Mouse (Mus musculus) E14TG2a.4 (cell line): ENCODE results near the gene Gm49450.
A peak's percentile ranks its signal among the peaks of the same experiment; 100 is the strongest.
"Not testable (repeated sequence)": the region's sequence is repeated elsewhere in the genome, so short reads cannot be mapped to it uniquely, and the experiment has no call there.

ENCODE experiments used
- H3K27me3 ChIP-seq: 2 replicates; pipeline ENCODE4 v1.6.1; 2014; ENCODE audit warnings: low read length, control low read depth; ENCODE audit not compliant: insufficient read depth
- H3K36me3 ChIP-seq: 2 replicates; pipeline ENCODE4 v1.6.1; 2014; ENCODE audit warnings: low read length, control low read depth; ENCODE audit not compliant: insufficient read depth
- H3K4me1 ChIP-seq: replicated peaks from 2 replicates; pipeline ENCODE4 v1.6.1; 2014; ENCODE audit warnings: low read depth, low read length, control low read depth
- H3K4me3 ChIP-seq: replicated peaks from 2 replicates; pipeline ENCODE4 v1.5.1; 2014; ENCODE audit warnings: mild to moderate bottlenecking, low read length
- H3K9me3 ChIP-seq: 2 replicates; pipeline ENCODE4 v1.6.1; 2014; ENCODE audit warnings: low read length, control low read depth
- CTCF ChIP-seq: conservative IDR thresholded peaks from 2 replicates; pipeline ENCODE4 v1.5.1; 2014; ENCODE audit warnings: low read length
- NANOG ChIP-seq: IDR thresholded peaks from 2 replicates; pipeline ENCODE4 v1.6.1; 2014; ENCODE audit warnings: borderline replicate concordance, low read length, mixed read lengths
- POU5F1 ChIP-seq: IDR thresholded peaks from 2 replicates; pipeline ENCODE4 v1.6.1; 2014; ENCODE audit warnings: low read length, borderline replicate concordance

Gm49450 gene

DNA sequence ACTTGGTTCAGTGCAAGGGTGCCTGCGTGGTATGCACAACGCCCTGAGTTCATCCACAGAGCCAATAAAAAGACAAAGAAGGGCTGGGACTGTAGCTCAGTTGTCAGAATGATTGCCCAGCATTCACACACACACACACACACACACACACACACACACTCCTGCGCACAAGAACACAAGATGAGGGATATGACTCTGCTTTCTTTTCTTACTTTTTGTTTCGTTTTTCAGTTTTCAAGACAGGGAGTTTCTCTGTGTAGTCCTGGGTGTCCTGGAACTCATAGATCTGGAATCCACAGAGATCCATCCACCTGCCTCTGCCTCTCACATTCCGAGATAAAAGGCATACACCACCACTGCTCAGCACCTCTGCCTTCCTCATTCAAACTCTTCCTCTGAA, 25.8 kb downstream of the Gm49450 start:
- peaks cover 30% of the 10 kb centered on the region for H3K4me1 ChIP-seq
- TF ChIP-seq POU5F1 (no peak), NANOG (no peak), CTCF (no peak)
- 0 out of 2 replicates have a peak, but pooled peaks cover 6% of the 10 kb centered on the region for H3K9me3 ChIP-seq
- peaks cover 18% of the 10 kb centered on the region for H3K36me3 ChIP-seq
- no peaks in the 10 kb centered on the region for H3K27me3 ChIP-seq
- H3K4me3 ChIP-seq, result no peak overlapping the region

DNA sequence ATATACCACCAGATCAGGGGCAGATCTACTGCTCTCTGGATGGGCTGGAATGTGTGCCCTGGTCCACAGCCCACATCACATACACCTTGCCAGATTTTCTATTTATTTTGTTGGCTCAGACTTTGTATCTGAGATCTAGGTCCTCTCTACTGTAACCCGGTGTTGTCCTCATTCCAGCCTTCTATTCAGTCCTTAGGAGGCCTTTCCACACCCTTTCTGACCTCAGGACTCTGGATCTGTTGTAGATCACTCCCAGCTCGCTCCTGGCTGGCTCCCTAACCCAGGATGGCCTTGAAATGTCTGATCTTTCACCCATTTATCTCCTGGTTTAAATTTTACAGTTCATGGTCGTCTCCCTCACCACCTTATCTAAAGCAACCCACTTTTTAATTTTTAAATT, 28.7 kb downstream of the Gm49450 start:
- TF ChIP-seq NANOG, result no peak
- TF ChIP-seq POU5F1, result no peak
- TF ChIP-seq CTCF, result no peak
- no peak overlapping the region for H3K4me3 ChIP-seq
- H3K27me3 ChIP-seq, result no peaks in the 10 kb centered on the region
- 0 out of 2 replicates have a peak, but pooled peaks cover 6% of the 10 kb centered on the region for H3K9me3 ChIP-seq
- no peaks in the 10 kb centered on the region for H3K36me3 ChIP-seq
- H3K4me1 ChIP-seq, result peaks cover 23% of the 10 kb centered on the region

DNA sequence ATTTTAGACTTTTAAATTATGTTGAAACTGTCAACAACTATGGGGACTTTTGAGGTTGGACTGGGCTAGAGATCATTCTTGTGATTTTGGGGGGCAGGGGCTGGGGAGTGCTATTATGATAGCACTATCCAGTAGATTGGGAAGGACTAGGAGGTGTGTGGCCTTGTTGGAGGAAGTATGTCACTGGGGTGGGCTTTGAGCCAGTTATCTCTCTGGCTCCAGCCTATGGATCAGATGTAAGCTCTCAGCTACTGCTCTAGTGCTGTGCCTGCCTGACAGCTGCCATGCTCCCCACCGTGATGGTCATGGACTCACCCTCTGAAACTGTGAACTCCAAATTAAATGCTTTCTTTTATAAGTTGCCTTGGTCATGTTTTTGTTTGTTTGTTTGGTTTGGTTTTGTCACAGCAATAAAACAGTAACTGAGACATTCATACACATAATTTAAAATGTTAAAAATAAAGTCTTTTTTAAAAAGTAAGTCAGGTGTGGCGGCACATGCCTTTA, 30.3 kb downstream of the Gm49450 start:
- Histone ChIP-seq H3K4me3 (no peak overlapping the region), H3K36me3 (no peaks in the 10 kb centered on the region), H3K27me3 (no peaks in the 10 kb centered on the region), H3K9me3 (0 out of 2 replicates have a peak, but pooled peaks cover 6% of the 10 kb centered on the region), H3K4me1 (peaks cover 19% of the 10 kb centered on the region)
- TF ChIP-seq NANOG (no peak), POU5F1 (no peak), CTCF (no peak)

DNA sequence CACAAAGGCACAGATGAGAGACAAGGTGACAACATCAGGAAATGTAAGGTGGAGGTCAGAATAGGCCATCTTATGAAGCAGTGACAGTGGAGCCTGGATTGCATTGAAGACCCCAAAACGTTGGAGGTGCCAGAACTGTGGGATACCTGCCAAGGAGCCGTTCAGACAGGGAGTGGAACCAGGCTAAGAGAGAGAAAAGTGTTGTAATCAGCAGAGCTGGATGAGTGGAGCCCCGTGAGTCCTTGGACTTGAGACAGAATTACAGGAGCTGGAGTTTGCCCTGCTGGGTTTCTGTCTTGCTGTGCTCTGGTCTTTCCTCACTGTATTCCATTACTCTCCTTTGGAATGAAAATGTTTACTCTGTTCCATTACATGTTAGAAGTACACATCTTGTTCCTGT, 30.8 kb downstream of the Gm49450 start:
- Histone ChIP-seq H3K27me3 (no peaks in the 10 kb centered on the region), H3K9me3 (0 out of 2 replicates have a peak, but pooled peaks cover 6% of the 10 kb centered on the region)
- TF ChIP-seq POU5F1 (no peak), NANOG (no peak), CTCF (no peak)

DNA sequence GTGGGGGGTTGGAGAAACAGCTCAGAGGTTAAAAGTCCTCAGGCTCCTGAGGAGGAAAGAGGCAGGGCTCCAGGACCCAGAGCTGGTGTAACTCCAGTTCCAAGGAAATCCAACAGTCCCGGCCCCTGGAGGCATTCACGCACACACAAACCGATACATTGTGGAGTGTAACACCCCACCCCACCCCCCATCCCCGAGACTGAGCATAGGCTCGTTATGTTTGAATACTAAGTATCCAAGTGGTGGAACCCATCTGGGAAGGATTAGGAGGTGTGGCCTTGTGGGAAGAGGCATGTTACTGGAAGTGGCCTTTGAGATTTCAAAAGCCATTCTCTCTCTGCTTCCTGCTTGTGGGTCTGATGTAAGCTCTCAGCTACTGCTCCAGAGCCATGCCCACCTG, 31.8 kb downstream of the Gm49450 start:
- no peaks in the 10 kb centered on the region for H3K27me3 ChIP-seq
- H3K9me3 ChIP-seq, result 0 out of 2 replicates have a peak, but pooled peaks cover 6% of the 10 kb centered on the region
- no peak overlapping the region for H3K4me3 ChIP-seq
- no peak for TF ChIP-seq CTCF
- no peak for TF ChIP-seq NANOG
- TF ChIP-seq POU5F1, result no peak
- no peaks in the 10 kb centered on the region for H3K36me3 ChIP-seq
- peaks cover 27% of the 10 kb centered on the region for H3K4me1 ChIP-seq

More for the DNA sequence above, 30.8 kb downstream of the Gm49450 start:
- Histone ChIP-seq H3K36me3 (no peaks in the 10 kb centered on the region), H3K4me3 (no peak overlapping the region), H3K4me1 (peaks cover 19% of the 10 kb centered on the region)

DNA sequence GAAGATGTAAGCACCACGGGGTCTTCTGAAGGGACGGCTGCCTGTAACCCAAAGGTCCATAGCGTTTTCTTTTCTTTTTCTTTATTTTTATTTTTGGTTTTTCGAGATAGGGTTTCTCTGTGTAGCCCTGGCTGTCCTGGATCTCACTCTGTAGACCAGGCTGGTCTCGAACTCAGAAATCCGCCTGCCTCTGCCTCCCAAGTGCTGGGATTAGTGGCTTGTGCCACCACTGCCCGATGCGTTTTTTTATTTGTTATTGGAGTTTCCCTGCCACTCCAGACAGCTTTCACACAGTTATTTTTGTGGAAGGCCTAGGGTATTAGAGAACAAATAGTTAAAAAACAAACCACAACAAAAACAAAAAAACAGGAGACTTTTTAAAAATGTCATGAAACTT, 34.9 kb downstream of the Gm49450 start:
- H3K4me3 ChIP-seq, result peak overlapping the region; percentile 99
- not testable (repeated sequence) for H3K27me3 ChIP-seq, H3K9me3 ChIP-seq
- H3K4me1 ChIP-seq, result peaks cover 57% of the 10 kb centered on the region
- peaks cover 10% of the 10 kb centered on the region for H3K36me3 ChIP-seq

DNA sequence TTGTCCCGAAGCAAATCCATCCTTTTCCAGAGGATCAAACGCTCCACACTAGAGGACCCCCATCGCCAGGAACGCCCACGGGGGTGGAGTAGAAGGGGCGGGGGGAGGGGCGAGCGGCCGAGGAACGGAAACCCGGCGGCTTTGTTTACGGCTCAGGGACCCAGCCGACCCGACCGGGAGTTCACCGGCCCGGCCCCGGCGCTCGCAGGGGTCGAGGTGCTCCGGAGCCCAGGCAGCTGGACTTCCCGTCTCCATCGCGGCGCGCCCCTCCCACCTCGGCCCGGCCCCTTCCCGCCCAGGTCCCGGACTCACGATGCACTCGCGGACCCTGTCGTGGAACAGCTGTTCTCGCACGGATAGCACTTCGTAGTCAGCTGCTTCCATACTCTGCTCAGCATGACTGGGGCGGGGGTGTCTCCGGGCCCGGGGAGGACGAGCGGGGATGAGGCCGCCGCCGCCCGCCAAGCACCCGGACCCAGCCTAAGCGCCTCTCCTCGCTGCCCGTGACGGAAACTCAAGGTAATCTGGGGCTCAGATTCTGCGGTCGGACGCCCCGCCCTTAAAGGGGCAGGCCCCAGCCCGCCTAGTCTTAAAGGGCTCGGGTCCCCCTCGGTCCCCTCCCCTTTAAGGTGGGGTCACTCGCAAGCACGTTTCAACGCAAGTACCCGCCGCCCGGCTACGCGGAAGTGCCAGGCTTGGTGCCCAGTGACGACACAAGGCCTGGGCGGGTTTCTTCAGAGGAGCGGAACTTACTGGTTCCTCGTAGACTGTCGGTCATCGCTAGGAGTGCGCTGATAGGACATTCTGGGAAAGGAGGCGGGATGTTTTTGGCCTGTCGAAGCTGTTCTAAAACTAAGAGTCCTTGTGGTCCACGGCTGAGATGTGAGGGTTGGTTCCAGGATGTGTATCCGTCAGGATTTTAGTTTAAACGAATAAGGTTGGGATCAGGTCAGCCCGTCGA, 35.5 kb downstream of the Gm49450 start, which contains the start of gene Lmbr1l:
Lmbr1l (minus strand) TSS at position 694 of the 961 bp plus-strand sequence.
- TF ChIP-seq POU5F1, result no peak
- TF ChIP-seq CTCF, result no peak
- no peak for TF ChIP-seq NANOG
- peak within 1 kb of the TSS; percentile 99 for H3K4me3 ChIP-seq
- peaks cover 17% of the 10 kb centered on the region for H3K36me3 ChIP-seq
- H3K4me1 ChIP-seq, result peaks cover 64% of the 10 kb centered on the region
- H3K27me3 ChIP-seq, result no peaks in the 10 kb centered on the region
- no peaks in the 10 kb centered on the region for H3K9me3 ChIP-seq

DNA sequence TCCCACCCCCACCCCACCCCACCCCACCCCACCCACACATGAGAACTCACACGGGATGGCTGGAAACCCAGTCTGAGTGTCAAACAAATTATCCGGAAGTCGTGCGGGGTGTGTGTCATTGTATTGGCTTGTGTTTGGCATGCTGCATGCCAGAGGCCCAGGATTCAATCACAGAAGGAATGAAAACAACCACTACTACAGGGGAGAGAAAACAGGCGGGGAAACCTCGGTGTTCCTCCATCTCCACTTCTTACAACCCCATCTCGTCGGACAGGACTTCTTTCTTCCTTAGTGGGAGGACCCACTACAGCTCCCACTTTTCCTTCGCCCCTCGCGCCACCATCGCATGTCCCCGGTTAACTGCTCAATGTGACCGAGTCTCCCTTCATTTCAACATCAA, 36.3 kb downstream of the Gm49450 start:
- Histone ChIP-seq H3K36me3 (peaks cover 24% of the 10 kb centered on the region), H3K9me3 (no peaks in the 10 kb centered on the region), H3K4me3 (peak overlapping the region; percentile 99), H3K4me1 (peaks cover 71% of the 10 kb centered on the region), H3K27me3 (no peaks in the 10 kb centered on the region)
- TF ChIP-seq CTCF (no peak), NANOG (no peak), POU5F1 (no peak)
